Mouse (Mus musculus): ENCODE results near the gene Zc3h10.

- TF ChIP-seq CTCF (IDR thresholded peaks at IDR 0.05; ENCODE audit: low read depth, low read length): peak; percentile 13
- TF ChIP-seq POLR2A (IDR thresholded peaks at IDR 0.05; ENCODE audit: insufficient read depth, low read length): peak; percentile 96
- TF ChIP-seq EP300 (IDR thresholded peaks at IDR 0.05; ENCODE audit: insufficient read depth, low read depth, low read length): peak; percentile 59; the same call in 1 of the 2 replicates
Measured at GRCm38 (mm10) chr10:128547361-128548032, at the start of gene Zc3h10.
